Mouse (Mus musculus) gastrocnemius, adult 18-20 months (tissue): Measurements from ENCODE around the gene Cdk9. TPM values are rescaled to one million over a fixed set of nuclear protein-coding genes. Genes with fewer than 3 reads are reported as not detected.

Experiments
- DNase-seq: peaks from one replicate; pipeline ENCODE4 v3.0.0; 2021; ENCODE audit warnings: low spot score
- microRNA-seq: library from miRNA; unstranded; fragments of <30 nt; microRNA quantifications from one replicate; pipeline ENCODE4 v1.2.0, GENCODE M21; 2021
- total RNA-seq, 2 experiments: library from RNA; stranded (reverse); gene quantifications; 2 replicates each; pipeline ENCODE4 v1.2.3; 2021

The Cdk9 gene
- total RNA-seq, 2 experiments from 2014 or later: 19.3 to 19.9 TPM

DNA sequence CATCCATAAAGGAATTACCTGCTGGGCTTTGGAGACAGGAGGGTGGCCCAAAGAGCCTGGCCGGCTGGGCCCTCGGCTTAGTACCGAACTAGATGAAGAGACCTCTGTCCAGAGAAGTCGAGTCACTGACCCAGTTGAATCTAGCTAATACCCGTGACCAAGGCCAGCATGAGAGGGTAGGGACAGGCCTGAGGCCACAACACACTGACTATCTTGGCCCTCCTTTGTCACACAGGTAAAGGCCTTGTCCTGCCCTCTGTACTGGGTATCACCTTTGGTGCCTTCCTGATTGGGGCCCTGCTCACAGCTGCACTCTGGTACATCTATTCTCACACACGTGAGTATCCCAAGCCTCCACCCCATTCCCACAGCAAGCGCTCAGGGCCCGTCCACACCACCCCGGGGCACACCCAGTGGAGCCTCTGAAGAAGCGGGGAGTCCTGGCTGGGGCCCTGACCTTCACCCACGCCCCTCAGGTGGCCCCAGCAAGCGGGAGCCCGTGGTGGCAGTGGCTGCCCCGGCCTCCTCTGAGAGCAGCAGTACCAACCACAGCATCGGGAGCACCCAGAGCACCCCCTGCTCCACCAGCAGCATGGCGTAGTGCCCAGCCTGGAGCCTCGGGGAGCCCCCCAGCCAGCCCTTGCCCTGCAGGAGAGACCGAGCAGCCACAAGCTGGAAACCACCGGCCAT lies 31.8 kb downstream of the Cdk9 start:
- DNase-seq: no peak

DNA sequence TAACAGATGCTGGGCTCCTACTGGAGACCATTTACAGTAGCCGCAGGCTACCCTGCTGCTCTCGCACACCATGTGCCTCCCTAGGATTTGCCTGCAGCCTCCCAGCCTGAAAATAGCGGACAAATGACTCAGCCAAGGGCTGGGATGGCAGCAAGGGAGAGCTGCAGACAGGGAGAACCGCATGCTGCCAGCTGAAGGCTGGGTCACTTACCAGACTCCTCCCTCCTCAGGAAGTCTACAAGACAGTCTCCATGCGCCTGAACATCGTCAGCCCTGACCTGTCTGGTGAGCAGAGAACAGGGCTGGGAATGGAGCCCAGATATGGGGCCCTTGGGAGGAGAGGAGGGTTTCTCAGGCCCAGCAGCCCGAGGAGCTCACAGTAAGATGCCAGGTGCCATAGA lies 32.8 kb downstream of the Cdk9 start:
- peak; percentile 34 for DNase-seq

DNA sequence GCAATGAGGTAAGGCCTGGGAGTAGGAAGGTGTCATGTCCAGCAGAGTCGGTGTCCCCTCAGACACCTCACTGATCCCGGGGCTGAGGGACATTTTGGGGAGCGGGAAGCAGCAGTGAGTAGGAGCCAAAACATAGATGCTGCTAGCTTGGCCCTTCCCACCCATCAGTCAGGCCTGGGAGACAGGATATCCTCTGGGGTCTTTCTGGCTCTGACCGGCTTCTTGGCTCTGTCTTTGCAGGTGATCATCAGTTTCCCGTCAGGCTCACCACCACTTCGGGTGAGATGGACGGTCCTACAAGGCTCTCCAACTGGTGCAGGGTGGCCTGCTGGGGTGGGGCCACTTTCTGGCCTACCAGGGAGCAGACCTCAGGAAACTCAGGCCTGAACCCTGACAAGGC lies 35.2 kb downstream of the Cdk9 start:
- no peak for DNase-seq

DNA sequence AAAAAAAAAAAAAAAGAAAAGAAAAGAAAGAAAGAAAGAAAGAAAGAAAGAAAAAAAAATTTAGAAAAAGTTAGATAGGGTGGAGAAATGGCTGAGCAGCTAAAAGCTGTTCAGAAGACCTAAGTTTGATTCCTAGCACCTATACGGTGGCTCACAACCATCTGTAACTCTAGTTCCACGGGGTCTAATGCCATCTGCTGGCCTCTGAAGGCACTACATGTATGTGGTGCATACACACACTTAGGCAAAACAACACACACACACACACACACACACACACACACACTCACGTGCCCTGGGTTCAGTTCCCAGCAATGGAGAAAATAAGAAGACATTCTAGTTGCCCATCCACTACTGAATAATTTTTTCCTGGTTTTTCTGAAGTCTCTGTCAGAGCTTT lies 36.1 kb downstream of the Cdk9 start:
- no peak for DNase-seq

DNA sequence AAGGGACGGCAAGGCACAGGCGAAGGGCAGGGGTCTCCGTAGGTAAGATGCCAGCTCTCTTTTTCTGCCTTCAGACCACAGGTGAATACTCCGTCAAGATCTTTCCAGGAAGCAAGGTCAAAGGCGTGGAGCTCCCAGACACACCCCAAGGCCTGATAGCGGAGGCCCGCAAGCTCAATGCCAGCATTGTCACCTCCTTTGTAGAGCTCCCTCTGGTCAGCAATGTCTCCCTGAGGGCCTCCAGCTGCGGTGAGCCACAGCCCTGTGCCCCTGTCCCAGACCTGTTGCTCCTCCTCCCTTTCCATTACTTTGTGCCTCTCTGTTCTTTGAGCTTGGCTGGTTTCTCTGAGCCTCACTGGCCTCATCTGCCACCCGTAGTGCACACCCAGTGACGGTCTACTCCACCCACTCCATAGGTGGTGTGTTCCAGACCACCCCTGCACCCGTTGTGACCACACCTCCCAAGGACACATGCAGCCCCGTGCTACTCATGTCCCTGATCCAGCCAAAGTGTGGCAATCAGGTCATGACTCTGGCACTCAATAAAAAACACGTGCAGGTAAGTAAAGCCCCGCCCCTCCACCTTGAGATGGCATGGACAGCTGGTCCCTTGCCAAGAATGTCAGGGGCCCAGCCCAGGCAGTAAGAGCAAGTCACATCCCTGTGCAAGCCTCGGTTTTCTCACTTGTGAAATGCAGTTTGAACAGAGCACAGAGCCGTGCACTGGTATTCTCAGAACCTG lies 39.5 kb downstream of the Cdk9 start:
- no peak for DNase-seq

DNA sequence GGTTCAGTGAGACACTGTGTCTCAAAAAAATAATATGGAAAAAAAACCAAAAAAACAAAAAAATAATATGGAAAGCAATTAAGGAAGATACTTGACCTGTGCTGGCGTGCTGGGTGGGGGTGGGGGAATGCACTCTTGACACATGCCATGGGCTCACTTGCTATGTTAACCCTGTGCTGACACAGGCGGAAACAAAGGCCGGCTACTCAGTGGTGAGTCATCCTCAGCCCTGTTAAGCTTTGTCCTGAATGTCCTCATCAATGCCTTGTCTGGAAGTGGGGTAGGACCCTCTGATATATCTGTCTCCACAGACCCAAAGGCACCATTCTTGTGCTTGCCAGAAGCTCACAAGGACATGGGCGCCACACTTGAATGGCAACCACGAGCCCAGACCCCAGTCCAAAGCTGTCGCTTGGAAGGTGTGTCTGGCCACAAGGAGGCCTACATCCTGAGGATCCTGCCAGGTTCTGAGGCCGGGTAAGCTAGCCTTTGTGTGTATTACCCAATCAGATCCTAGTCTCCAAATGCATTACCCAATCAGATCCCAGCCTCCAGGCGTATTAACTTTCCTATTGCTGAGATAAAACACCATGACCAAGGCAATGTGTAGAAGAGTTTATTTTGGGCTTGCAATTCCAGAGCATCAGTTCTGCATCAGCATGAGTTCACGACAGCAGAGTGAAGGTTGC lies 40.8 kb downstream of the Cdk9 start:
- DNase-seq: no peak

DNA sequence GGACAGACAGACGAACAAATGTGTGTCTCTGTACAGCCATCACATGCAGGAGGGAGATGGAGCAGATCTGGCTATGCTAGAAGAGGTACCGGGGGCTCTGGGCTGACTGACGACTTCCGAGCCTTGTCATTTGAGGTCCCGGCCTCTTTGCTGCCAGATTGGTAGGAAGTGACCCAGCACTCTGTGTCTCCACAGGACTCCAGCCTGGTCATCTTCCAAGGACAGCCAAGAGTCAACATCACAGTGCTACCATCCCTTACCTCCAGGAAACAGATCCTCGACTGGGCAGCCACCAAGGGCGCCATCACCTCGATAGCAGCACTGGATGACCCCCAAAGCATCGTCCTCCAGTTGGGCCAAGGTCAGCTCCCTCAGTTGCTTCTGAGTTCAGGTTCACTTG lies 41.7 kb downstream of the Cdk9 start:
- DNase-seq: no peak

DNA sequence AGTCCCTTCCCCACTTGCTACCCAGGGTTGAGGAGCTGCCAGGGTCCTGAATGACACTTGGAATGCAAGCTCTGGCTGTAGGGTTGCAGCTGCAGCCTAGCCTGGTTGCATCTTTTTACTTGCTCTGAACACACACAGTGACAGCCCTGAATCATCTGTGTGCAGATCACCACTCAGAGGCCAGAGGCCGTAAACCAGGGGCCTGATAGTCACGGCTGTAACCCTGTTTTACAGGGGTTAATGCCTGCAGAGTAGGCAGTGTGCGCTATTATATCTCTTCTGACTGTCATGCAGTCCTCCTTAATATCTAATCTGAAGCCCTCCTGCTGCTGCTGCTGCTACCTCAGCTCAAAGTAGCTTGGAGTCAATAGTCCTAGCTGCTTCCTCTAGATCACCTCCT lies 43.0 kb downstream of the Cdk9 start:
- DNase-seq: no peak

DNA sequence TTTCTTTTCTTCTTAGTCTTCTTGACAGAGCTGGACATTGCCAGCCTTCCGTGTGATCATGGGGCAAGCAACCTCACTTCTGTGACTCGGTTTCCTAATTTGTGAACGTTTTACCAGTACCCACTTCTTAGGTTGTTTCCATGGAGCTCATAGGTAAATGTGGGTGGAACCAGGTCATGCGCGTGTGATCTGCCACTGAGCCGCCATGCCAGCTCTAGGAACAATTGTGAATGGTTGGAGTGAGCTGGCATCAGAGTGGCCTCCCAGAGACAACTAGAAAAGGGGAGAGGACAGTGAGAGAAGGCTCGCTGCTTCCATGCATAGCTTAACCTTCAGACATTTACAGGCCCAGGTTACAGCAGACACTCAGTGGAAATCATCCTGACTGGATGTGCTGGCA lies 44.7 kb downstream of the Cdk9 start:
- no peak for DNase-seq

DNA sequence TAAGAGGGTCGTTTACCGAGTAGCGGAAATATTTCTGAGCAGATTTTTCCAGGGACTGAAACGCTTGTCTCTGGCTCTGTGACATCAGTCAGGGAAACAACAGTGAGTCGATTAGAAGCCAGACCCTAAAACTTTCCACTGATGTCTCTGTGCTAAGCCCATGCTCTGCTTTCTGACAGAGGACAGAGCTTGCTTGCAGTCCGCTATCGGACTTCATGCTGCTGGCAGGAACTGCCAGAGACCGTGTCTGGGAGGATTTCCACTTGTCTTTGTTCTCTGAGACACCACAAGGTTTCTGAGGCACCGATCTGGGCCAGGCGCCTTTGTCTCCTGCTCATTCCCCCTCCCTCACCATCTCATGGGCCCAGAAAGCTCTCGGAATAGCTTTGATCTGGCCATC lies 45.1 kb downstream of the Cdk9 start:
- no peak for DNase-seq

DNA sequence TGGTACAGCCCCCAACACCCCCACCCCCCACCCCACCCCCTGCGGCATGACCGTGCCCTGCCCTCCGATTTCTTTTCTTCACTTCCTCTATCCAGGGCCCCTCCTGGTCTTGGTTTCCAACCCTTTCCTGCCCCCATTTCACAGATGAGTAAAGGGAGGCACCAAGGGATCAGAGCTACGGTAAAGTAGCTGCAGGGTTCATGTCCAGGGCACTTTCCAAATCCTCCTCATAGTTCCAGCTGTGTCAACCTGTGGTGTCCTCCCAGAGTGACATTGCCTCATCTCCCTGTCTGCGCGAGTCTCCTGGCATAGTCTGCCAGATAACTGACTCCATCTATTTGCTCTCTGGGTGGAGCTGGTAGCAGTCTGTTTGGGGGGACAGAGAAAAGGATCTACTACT lies 47.0 kb downstream of the Cdk9 start:
- DNase-seq: no peak

DNA sequence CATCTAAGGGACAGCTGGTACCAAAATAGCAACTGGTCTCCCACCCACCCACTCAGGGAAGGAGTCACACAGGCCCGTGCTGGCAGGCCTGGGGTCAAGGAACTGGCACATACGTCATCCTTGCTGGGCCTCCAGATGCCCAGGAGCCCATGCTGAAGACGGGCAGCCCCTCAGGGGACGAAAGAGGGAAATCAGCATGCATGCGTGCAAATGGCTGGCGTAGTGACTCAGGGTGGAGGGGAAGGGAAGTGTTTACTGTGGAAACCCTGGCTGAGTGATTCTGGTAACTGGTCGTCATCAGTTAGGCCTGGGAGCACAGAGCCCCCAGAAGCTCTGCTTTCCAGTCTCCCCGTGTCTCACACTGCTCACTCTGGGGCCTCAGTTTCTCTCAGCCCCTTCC lies 47.5 kb downstream of the Cdk9 start:
- DNase-seq: no peak

DNA sequence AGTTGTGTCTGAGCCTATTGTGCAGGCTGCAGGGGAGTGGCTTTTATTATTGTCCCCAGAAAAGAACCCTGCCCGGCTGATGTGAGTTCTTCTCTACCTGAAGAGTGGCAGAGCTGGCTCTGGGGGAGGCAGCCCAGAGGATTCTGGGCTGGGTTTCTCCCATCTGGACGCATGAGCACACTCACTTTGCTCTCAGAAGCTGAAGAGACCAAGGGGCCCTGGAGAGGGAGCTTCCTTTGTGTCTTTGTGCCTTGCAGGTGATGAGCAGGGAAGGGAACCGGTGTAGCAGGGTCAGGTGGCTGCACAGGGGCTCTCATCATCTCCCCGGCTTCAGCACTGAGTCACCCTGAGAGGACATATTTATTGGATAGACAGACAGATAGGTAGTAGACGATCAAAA lies 50.6 kb downstream of the Cdk9 start:
- DNase-seq: no peak

DNA sequence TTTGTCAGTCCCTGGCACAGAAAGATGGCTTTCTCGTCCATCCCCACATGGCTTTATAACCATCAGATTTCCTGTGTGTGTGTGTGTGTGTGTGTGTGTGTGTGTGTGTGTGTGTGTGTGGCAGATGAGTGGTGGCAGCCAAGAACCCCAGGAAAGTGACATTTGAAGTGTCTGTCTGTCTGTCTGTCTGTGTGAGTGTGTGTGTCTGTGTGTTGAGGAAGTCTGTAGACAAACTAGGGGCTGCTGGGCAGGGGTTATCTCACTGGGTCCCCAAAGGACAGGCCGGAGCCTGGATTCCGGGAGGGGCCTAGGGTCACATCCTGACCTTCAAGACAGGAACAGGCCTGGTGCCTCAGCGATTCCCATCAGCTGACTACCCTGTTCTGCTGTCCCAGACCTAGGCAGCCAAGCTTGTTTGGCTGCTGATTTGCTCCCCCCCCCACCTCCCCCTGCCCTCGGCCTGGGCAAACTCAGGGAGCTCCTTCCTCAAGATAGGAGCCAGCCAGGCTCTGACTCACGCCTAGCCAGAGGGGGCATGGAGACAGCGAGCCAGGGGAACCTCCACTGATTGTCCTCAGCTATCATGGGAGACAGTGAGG lies 51.3 kb downstream of the Cdk9 start:
- DNase-seq: no peak

DNA sequence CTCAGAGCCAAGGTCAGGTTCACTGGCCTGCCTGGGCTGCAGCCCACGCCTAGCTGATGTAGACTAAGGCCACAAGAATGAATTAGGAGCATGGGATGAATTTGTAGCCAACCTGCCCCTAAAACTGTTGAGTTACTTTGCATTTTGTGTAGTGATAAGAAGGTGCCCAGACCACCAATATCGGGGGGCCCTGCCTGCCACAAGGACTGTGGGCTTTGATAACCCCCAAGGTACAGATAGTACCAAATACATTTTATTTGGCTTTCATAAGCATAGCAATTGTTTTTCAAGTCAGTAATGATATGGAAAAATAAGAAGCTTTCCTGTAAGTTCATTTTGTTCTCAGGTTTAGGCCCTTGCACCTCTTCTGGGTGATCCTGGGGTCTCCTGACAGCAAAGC lies 54.0 kb downstream of the Cdk9 start:
- DNase-seq: no peak

DNA sequence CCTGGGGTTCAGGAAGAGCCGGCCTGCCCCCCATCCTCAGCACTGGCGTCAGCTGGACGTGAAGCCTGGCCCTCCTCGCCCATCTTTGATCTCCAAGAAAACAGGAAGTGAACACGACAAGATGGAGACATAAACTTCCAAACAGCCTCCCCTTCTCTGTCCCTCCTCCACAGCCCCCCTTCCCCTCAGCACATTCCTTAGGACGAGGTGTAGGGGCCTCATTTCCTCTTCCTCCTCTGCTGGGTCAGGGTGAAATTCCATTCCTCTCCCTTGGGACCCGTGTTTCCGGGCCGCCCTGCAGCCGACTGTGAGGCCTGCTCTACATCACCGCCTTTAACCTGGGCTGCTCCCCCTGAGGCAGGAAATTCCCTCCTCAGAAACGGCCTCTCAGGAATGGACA lies 57.0 kb downstream of the Cdk9 start:
- peak; percentile 63 for DNase-seq

Small RNA genes within 50 kb of the gene (microRNA-seq; reads per million reads assigned to microRNA genes)
- gene Gm47291: not detected
- not detected for gene Mir2861
- not detected for gene Mir3960
- not detected for gene Mir8093

Other genes with a start within 250 kb of the Cdk9 start
- gene Fam102a, start 177.7 kb downstream of the Cdk9 start, total RNA-seq: 1 to 10 TPM; 2.0 to 2.6 TPM
- 10 to 100 TPM; 11.7 to 12.6 TPM for gene Dpm2, start 142.2 kb downstream of the Cdk9 start, total RNA-seq
- gene Pip5kl1, start 138.3 kb downstream of the Cdk9 start, total RNA-seq: not detected
- gene 9430097D07Rik, start 137.4 kb downstream of the Cdk9 start, total RNA-seq: not detected
- gene St6galnac4, start 126.0 kb downstream of the Cdk9 start, total RNA-seq: 10 to 100 TPM; 13.5 to 19.8 TPM
- 10 to 100 TPM; 47.0 to 52.2 TPM for gene St6galnac6, start 113.4 kb downstream of the Cdk9 start, total RNA-seq
- 1,000 to 10,000 TPM; 1,543 to 1,586 TPM for gene Ak1, start 91.3 kb downstream of the Cdk9 start, total RNA-seq
- 10 to 100 TPM; 21.1 to 34.1 TPM for gene Eng, start 66.5 kb downstream of the Cdk9 start, total RNA-seq
- 1 to 10 TPM; 4.8 to 5.4 TPM for gene Fpgs, start 8.9 kb downstream of the Cdk9 start, total RNA-seq
- gene Sh2d3c, start 8.0 kb upstream of the Cdk9 start, total RNA-seq: 1 to 10 TPM; 5.7 to 7.3 TPM
- not detected for gene 6330409D20Rik, start 27.9 kb upstream of the Cdk9 start, total RNA-seq
- gene Tor2a, start 44.2 kb upstream of the Cdk9 start, total RNA-seq: 1 to 10 TPM; 4.1 to 4.8 TPM
- gene Ttc16, start 62.6 kb upstream of the Cdk9 start, total RNA-seq: under 1 TPM in 1 of 2 experiments, not detected in 1; 0.09 TPM
- gene Ptrh1, start 62.7 kb upstream of the Cdk9 start, total RNA-seq: 1 to 10 TPM; 1.2 to 1.6 TPM
- not detected for gene Cfap157, start 71.4 kb upstream of the Cdk9 start, total RNA-seq
- 1 to 10 TPM; 1.9 to 6.0 TPM for gene Stxbp1, start 134.2 kb upstream of the Cdk9 start, total RNA-seq
- gene Fam129b, start 163.0 kb upstream of the Cdk9 start, total RNA-seq: 1 to 10 TPM; 4.8 to 8.2 TPM
- 10 to 100 TPM; 78.4 to 90.0 TPM for gene Rpl12, start 248.5 kb upstream of the Cdk9 start, total RNA-seq
- gene Lrsam1, start 248.5 kb upstream of the Cdk9 start, total RNA-seq: 10 to 100 TPM; 11.5 to 13.5 TPM